Mouse (Mus musculus) 3T3-L1 (cell line): ENCODE measurements around the gene Gm40460.
"Not testable (repeated sequence)": the region's sequence is repeated elsewhere in the genome, so short reads cannot be mapped to it uniquely, and the experiment has no call there.

Source experiments
- DNase-seq: peaks from one replicate; pipeline ENCODE4 v3.0.0-alpha.2; 2015; ENCODE audit warnings: low read depth, low spot score

The Gm40460 gene

DNA sequence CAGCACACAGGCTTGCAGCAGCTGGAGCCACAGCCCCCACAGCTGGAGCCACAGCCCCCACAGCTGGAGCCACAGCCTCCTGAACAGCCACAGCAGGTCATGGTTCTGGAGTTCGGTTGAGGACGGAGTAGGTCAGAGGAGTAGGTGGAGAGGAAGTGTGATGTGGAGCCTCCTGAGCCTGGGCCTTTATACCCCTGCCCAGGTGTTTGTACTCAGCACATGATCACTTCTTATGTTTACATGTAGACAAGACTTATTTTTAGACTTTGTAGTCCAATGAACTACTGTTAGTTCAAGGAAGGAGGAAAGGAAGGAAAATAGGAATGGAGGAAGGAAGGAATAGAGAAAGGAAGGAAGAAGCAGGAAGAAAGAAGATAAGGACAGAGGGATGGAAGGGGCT lies at the start of gene Gm40460:
Gm40460 (minus strand) TSS at position 101 of the 400 bp plus-strand sequence.
- DNase-seq, result no peak

- DNase-seq, result not testable (repeated sequence)
Observed at GRCm38 (mm10) chr7:142285910-142286612, 45.2 kb upstream of the Gm40460 start.

GRCm38 (mm10) chr7:142285130-142285835 lies 44.4 kb upstream of the Gm40460 start:
- peak; percentile 13 for DNase-seq

- peak; percentile 92 for DNase-seq
Observed at GRCm38 (mm10) chr7:142284615-142285080, 43.8 kb upstream of the Gm40460 start.

GRCm38 (mm10) chr7:142284023-142284591 lies 43.2 kb upstream of the Gm40460 start:
- DNase-seq, result peak; percentile 42

GRCm38 (mm10) chr7:142282847-142283246 lies 42.0 kb upstream of the Gm40460 start:
- not testable (repeated sequence) for DNase-seq

- DNase-seq, result peak; percentile 7
Observed at GRCm38 (mm10) chr7:142279291-142279690, 38.4 kb upstream of the Gm40460 start.

GRCm38 (mm10) chr7:142278183-142278582 lies 37.3 kb upstream of the Gm40460 start:
- peak; percentile 72 for DNase-seq

- DNase-seq, result not testable (repeated sequence)
Observed at GRCm38 (mm10) chr7:142274263-142274662, 33.4 kb upstream of the Gm40460 start, which contains the start of gene Gm4559. Gene Gm4559 (minus strand): TSS chr7:142274363.

- DNase-seq, result not testable (repeated sequence)
Observed at GRCm38 (mm10) chr7:142258254-142258653, 17.4 kb upstream of the Gm40460 start, which contains the start of gene Gm2431. Gene Gm2431 (minus strand): TSS chr7:142258354.

GRCm38 (mm10) chr7:142255517-142255916 lies 14.6 kb upstream of the Gm40460 start:
- peak; percentile 53 for DNase-seq

DNA sequence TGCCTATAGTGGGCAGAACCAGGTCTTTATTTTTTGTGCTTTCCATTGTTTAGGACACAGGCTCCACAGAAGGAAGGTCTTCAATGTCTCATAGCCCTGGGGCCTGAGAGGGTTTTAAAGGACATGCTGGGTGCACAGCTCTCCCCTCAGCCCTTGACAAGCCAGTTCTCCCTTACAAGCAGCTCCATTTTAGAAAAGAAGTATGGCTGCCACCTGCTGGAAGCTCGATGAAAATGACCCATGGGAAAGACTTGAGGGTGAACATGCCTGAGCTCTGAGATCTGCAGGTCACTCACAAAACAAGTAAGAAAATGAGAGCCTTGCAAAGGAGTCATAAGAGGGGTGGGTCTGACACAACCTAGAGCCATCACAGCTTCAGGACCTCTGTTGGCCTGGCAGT lies 8.9 kb upstream of the Gm40460 start:
- DNase-seq, result peak; percentile 58

DNA sequence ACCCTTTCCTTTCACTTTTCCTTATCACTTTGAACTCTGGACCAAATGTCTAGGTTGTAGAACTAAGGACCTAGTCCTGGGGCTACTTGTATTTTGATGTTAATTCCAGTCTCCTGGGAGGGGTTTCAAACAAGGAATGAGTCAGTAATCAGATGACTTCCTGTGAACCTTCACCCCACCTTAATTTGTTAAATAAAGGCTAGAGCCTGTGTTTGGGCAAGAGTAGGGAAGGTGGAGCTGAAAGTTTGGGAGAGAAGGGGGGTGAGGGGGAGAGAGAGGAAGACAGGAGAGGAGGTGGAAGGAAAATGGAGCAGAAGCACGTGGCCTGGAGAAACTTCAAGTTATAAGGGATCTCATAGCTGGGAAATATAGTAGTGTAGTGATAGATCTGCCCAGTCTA lies 9.3 kb downstream of the Gm40460 start:
- no peak for DNase-seq

GRCm38 (mm10) chr7:142229871-142230270 lies 11.0 kb downstream of the Gm40460 start, which contains the start of gene Krtap5-5:
Gene Krtap5-5 (minus strand): TSS chr7:142229971.
- DNase-seq, result peak; percentile 37

- no peak for DNase-seq
Observed at GRCm38 (mm10) chr7:142224518-142224917, 16.4 kb downstream of the Gm40460 start.

DNA sequence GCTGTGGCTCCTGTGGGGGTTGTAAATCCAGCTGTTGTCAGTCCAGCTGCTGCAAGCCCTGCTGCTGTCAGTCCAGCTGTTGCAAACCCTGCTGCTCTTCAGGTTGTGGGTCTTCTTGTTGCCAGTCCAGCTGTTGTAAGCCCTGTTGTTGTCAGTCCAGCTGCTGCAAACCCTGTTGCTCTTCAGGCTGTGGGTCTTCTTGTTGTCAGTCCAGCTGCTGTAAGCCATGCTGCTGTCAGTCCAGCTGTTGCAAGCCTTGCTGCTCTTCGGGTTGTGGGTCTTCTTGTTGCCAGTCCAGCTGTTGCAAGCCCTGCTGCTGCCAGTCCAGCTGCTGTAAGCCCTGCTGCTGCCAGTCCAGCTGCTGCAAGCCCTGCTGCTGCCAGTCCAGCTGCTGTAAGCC lies 28.7 kb downstream of the Gm40460 start:
- DNase-seq, result not testable (repeated sequence)

DNA sequence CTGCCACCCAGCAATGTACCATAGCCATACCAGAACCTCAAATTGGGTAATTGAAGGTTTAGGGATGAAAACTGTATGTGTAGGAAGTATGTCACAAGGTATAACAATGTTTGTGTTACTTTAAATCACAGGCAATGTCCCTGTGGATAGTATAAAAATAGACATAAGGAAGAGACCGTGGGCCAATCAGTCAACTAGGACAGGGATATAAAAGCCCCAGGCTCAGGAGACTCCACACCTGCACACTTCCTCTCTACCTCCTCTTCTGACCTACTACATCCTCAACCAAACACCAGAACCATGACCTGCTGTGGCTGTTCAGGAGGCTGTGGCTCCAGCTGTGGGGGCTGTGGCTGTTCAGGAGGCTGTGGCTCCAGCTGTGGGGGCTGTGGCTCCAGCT lies 29.3 kb downstream of the Gm40460 start, which contains the start of gene Gm7579:
Gm7579 (plus strand) TSS at position 301 of the 400 bp plus-strand sequence.
- DNase-seq, result no peak

- not testable (repeated sequence) for DNase-seq
Observed at GRCm38 (mm10) chr7:142206891-142207290, 34.0 kb downstream of the Gm40460 start.

- DNase-seq, result no peak
Observed at GRCm38 (mm10) chr7:142205488-142205887, 35.4 kb downstream of the Gm40460 start.

DNA sequence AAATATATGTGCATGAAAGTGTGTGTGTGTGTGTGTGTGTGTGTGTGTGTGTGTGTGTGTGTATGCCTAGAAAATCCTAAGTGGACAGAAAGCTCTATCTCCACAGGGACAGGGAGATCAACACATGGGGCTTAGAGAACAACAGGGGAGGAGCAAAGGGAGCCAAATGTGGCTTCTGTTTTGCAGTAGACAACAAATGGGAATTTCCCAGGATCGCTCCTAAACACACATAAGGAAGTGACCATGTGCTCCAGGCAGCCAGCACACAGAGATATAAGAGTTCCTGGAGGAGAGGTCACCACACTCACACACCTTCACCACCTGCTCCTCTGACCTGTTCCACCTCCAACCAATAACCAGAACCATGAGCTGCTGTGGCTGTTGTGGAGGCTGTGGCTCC lies 39.8 kb downstream of the Gm40460 start, which contains the start of gene Krtap5-3:
Krtap5-3 (plus strand) TSS at position 301 of the 400 bp plus-strand sequence.
- no peak for DNase-seq

DNA sequence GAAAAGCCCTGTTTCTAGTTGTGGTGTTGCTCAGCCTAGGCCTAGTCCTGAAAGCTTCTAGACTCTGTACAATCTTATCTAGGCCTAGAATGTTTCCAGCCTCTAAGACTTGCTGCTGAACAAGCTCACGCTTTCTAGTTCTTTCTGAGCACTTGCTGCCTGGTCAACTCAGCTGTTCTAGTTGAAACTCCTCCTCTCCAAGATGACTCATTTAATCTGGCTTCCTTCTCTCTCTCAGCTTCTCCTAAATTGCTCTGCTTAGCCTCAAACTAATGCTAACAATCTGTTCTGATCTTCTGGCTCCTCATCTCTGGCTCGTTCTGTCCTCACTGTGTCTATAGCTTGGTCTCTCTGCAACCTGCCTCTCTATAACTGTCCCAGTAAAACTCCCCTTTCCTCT lies 42.1 kb downstream of the Gm40460 start:
- DNase-seq, result peak; percentile 27
